Mouse (Mus musculus) left cerebral cortex, postnatal 10 days (tissue): Measurements from ENCODE around the gene Fignl1. TPM values are rescaled to one million over a fixed set of nuclear protein-coding genes. Genes with fewer than 3 reads are reported as not detected.

Source experiments
- DNase-seq, 2 experiments: peaks; one replicate each; pipeline ENCODE4 v3.0.0; 2021 to 2022; ENCODE audit warnings: low spot score in 2 of 2, mixed read lengths in 1 of 2; ENCODE audit errors: extremely low spot score in 1 of 2
- intact Hi-C: fragments of 180-260 bp; cut with DNase I; formaldehyde crosslinking; loops from one replicate; pipeline ENCODE4 v1.15.1; 2025
- total RNA-seq, 2 experiments: library from RNA; stranded (reverse); gene quantifications; 2 replicates each; pipeline ENCODE4 v1.2.3; 2021

Gene Fignl1
- total RNA-seq, 2 experiments from 2014 or later = 1.8 to 1.9 TPM

DNA sequence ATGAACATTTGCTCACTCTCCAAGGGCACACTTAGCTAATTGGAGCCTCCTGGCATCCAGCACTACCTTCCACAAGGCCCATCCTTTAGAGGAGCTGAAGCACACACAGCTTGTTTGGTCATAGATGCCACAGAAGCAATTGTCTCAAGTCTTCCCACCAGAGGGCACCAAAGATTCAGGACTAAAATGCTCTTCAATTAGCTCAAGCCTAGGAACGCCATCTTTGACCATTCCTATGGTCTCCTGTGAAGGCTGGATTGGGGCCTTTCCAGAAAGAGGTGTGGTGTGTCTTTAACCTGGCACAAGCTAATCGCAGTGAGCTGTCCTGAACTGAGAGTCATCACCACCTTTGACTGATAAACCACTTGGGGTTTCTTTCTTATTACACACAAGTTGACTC lies 11.5 kb upstream of the Fignl1 start:
- intact Hi-C loops = loop anchor here (2.0 to 5.0 kb wide), 4 partner anchors 153 to 737 kb away; no protein-coding TSS in a partner anchor
- peak; percentile 74 to 88 for DNase-seq

DNA sequence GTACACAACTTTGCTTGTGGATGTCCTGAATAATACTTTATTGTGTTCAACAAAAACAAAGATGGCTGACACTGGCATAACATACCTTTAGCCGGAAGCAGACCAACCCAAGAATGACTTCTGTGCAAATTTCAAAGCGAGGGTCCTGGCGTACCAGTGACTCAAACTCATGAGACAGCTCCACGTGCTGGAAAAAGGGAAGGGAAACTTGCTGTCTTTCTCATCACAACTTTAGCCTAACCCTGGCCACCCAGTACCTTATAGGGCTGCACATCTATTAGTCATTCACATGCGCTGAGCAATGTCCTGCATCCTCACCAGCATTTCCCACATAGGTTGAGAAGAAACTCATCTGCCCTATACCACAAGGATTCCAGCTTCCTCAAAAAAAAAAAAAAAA lies 10.4 kb upstream of the Fignl1 start:
- intact Hi-C loops = no loop called here
- no peak for DNase-seq

GRCm38 (mm10) chr11:11818797-11819196 lies 10.0 kb upstream of the Fignl1 start:
- no peak for DNase-seq
- intact Hi-C loops = no loop called here

- DNase-seq = no peak
- intact Hi-C loops = loop anchor here (2.0 kb wide), 1 partner anchor 543 kb away; no protein-coding TSS in a partner anchor
These were observed 7.0 kb upstream of the Fignl1 start for GRCm38 (mm10) chr11:11815737-11816136.

DNA sequence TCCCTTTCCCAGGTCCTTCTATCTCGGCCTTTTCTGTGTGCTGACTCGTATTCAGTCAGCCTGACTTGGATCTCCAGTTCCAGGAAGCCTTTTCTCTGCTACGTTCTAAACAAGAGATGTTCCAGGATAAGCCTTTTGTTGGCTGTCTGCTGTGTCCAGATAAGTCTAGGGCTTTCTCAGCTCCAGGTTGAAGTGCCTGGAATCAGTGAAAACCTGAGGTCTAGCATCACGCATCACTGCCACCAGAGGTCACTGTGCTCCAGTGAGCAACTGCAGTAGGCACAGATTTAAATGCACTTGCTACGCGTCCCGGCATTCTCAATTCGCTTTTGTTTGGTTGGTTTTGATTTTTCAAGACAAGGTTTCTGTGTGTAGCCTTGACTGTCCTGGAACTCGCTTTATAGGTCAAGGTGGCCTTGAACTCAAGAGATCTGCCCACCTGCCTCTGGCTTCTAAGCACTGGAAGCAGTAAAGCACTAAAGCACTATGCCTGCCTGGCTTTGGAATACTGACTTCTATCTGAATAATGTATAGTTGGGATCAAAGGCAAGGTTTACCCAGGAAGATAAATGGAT lies 3.2 kb upstream of the Fignl1 start:
- DNase-seq = peak; percentile 62 to 72
- intact Hi-C loops = loop anchor here (2.0 to 5.0 kb wide), 2 partner anchors 163 to 725 kb away; no protein-coding TSS in a partner anchor

GRCm38 (mm10) chr11:11809404-11810175 lies 828 bp upstream of the Fignl1 start:
- intact Hi-C loops = loop anchor here (5.0 kb wide), 1 partner anchor 728 kb away; no protein-coding TSS in a partner anchor
- DNase-seq = no peak

GRCm38 (mm10) chr11:11808035-11808819 lies 535 bp downstream of the Fignl1 start:
- no peak for DNase-seq
- intact Hi-C loops = no loop called here

DNA sequence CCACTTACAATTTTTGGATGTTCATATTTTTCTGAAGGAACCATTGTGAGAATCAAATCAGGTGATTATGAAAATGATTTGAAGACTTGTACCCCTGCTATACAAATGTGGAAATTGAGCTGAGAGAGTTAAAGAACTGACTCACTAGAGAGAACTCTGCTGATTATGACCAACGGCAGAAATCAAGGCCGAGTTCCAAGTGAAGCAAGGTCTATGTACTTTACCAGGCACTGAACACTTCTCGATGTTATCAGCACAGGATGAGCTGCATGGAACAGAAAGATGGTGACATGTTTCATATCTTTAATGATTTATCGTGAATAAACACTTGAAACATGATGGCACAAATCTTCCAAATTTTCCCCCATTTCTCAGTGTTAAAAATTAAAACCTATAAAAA lies 2.8 kb downstream of the Fignl1 start:
- intact Hi-C loops = no loop called here
- DNase-seq = no peak

DNA sequence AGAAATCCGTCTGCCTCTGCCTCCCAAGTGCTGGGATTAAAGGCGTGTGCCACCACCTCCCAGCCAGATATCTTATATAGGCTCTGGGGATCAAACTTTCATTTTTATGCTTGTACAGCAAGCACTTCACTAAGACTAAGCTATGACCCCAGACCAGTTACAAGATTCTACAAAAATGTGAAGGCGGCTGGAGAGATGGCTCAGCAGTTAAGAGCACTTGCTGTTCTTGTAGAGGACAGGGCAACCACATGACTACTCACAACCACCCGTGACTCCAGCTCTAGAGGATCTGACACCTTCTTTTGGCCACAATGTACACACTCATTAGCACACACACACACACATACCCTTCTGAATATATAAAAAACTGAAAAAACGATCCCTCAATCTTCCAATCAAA lies 4.3 kb downstream of the Fignl1 start:
- intact Hi-C loops = no loop called here
- DNase-seq = no peak

GRCm38 (mm10) chr11:11801067-11801466 lies 7.7 kb downstream of the Fignl1 start:
- intact Hi-C loops = no loop called here
- DNase-seq = no peak

DNA sequence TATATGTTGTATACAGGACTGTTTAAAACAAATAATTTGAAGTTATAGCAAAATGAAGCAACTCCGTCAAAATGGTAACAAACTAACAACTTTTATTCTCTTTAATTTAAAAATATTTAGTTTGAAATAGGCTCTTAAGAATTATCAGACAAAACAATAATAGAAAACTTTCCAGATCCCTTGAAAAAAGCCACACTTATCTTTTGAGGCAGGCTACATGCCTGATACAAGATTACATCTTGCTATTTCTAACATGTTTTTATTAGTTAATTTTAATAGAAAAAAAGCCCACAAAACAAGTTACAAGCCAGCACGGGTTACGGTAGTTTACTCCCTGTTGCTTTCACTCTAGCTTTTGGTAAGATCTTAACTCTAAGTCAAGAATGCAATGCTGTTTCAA lies 8.5 kb downstream of the Fignl1 start:
- intact Hi-C loops = no loop called here
- no peak for DNase-seq

- DNase-seq = no peak
- intact Hi-C loops = no loop called here
These were observed 10.1 kb downstream of the Fignl1 start for GRCm38 (mm10) chr11:11798690-11799089.

GRCm38 (mm10) chr11:11794626-11795025 lies 14.1 kb downstream of the Fignl1 start:
- no peak for DNase-seq
- intact Hi-C loops = no loop called here

DNA sequence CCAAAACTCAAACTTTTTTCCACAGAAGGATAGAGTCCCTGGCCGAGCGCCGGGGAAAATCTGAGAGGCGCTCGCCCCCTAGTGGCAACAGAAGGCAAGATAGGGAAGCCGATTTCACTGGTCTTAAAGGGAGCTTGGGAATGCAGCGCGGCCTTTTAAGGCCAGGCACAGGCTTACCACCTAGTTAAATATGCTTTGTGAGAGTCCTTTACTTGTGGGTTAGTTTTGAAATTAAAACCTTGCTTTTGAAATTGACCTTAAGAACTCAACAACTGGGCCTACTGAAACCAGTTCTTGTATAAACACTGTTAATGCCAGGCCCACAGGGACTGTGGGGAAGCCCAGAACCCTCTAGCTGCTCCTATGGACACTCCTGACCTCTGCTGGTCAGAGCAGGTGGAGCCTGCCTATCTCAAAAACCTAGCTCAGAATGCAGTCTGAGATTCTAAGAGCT lies 20.2 kb downstream of the Fignl1 start:
- intact Hi-C loops = loop anchor here (2.0 to 5.0 kb wide), 3 partner anchors 231 to 326 kb away; partner anchors contain the start of genes Spata48 and Zpbp
- peak; percentile 72 to 80 for DNase-seq

DNA sequence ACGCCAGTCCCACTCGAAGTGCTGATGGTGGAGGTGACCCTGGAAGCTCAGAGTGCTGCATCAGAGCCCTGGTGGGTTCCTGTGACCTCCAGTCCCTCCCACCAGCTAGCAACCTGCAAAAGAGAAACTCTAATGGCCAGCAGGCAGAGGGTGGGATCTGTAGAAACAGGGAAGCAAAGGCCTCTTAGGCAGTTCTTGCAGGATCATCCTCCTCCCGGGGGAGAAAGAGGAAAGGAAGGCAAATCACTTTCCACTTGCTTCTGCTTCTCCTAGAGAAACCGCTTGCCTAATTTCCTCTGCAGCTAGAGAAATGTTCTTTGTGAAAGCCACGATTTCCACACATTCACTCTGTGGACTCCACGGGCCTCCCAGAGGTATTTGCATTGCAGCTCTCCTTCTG lies 23.3 kb downstream of the Fignl1 start:
- intact Hi-C loops = loop anchor here (5.0 kb wide), 2 partner anchors 228 to 323 kb away; partner anchors contain the start of genes Spata48 and Zpbp
- no peak for DNase-seq

DNA sequence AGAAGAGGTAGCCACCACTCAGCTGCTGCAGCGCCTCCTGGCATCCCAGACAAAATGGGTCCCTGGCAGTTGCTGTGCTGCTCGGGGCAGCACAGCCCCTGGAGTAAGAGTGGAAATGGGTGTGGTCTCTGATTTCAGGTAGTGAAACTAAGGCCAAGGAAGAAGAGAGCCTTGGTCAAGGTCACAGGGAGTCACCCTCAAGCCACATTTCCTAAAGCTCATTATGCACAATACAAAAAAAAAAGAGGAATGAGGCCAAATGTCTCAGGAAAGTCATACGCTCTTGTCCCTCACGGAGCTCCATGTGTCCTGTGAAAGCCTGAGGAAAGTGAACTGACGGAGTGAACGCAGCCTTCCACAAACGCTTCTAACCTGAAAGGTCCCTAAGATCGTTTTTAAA lies 27.0 kb downstream of the Fignl1 start:
- intact Hi-C loops = no loop called here
- no peak for DNase-seq

DNA sequence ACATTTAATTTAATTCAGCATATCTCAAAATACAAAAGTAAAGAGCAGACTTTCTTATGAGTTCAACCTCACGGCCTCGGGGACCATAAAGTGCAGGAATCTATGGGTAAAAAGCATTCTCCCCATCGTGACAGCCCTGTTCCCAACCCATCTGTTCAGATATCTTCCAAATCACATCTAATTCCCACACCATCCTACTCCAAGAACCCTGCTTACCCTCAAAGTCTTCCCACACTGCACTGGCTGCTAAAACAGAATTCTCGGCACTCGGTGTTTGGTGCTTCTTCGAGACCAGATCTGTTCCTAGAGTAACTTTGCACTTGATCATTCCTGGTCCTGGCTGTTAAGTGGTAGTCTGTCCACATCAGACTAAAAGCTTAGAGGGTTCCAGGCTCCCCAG lies 30.4 kb downstream of the Fignl1 start:
- no peak for DNase-seq
- intact Hi-C loops = no loop called here

DNA sequence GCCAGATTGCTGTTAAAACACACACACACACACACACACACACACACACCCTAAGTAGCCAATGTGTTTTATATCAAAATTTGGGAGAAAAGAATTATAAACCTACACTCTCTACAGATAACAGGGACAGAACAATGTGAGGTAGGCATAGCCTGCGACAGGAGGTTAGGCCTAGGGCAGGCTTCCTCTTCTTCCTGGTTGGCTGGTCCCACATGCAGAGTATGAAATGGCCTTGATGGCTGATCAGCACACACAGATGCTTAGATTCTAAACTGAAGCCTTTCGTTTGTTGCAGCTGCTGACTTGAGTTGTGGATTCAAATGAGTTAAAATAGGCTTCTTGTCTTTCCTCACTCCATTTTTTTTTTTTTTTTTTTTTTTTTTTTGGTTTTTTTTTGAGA lies 31.0 kb downstream of the Fignl1 start:
- intact Hi-C loops = no loop called here
- no peak for DNase-seq

DNA sequence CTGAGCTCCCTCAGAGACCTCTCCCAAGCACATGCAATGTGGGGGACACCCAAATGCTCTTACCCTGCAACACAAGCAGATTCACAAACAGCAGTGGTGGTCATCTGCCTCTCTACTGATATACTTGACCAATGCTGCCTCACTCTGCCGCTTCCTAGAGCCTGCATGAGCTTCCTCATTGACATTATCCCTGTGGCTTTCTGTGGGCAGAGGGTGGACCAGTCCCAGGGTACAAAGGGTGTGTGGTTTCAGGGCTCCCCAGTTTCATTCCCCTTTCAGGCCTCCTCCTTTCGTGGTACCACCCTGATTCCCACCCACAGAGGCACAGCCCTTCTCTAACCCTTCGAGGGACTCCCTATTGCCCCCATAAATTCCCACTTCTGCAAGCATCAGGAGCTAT lies 31.5 kb downstream of the Fignl1 start:
- intact Hi-C loops = no loop called here

More for the DNA sequence above, 31.5 kb downstream of the Fignl1 start:
- DNase-seq = no peak
